Mouse (Mus musculus) right cerebral cortex, adult 2 months (tissue): ENCODE results near the gene Fermt3.

Source experiments
- DNase-seq, 2 experiments: peaks; one replicate each; pipeline ENCODE4 v3.0.0; 2021 to 2022; ENCODE audit warnings: low spot score in 2 of 2

Gene Fermt3

DNA sequence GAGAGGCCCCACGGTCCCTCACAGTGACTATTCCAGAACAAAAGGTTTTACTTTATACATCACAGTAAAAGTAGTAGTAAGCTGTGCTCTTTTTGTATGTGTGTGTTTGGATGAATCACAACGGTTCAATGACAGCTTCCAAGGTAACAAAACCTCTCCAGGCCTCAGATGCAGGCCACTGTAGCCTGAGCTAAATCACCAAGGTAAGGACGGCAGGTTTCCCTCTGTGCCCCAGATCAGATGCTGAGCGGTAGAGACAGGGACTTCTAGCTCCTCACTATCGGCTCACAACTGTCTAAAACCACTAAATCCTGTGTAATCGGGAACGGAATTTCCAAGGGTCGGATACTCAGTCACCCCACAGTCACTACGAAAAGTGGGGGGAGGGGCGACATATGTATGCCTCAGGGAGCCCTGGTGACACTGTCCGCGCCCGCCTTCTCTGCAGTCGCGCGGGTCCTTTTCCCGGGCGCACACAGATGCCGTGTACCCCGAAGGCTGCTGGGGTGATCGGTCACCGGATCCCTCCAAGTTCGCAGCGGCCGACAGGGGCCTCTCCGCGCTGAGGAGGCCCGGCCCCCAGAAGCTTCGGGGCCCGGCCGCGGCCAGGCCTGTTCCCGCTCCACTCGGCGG is 19.9 kb upstream of the Fermt3 start:
- DNase-seq, result peak; percentile 54 to 57

DNA sequence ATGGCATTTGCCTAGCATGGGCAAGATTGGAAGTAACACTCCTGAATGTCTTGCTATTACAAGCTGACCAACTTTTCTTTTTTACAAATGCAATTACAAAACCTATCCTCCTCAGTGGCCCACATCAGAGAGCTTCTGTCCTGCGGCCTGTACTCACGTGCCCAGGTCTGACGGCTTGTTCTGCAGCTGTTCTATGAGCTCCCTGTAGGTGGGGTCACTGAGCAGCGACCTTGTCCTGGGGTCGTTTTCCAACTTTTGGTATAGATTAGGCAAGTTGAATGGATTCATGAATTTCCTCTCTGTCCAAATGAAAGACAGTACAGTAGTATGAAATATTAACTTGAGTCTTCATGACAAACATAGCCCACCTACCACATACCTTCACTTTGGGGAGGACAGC is 14.7 kb upstream of the Fermt3 start:
- DNase-seq, result no peak

DNA sequence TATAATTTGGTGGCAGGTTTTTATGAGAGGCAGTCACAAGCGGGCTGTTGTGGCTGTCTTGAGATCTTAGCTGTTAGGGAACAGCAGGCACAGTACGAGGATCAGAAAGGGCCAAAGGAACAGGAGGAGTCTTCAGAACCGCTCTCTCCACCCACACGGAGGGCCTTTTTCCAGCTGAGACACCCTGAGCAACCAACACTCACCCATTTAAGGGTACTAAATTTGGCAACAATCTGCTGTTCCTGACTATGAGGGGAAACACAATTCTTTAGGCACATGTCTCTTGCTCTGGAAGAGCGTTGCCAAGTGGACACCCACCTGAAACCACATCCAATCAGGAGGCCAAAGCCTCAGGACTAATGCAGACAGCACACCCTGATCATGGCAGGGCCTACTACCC is 10.3 kb upstream of the Fermt3 start:
- DNase-seq, result peak; percentile 68 to 70

DNA sequence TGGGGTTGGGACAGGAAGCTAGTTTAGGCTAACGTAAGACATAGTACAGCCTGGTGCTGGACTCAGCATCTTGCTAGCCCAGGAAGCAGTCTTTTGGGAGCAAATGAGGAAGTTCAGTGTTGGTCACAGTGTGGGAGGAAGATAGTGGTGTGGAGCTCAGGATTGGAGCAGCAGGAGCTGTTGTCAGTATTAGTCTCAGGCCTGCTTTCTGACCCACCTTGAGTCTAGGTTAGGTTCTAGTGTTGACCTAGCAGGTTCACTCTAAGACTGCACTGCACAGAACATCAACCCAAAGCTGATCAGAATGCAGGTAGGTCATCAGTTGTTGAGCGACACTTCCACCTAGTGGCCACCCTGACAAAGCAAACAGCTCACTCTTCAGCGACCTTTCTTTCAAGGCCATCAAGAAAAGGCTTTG is 964 bp upstream of the Fermt3 start:
- peak; percentile 39 to 40 for DNase-seq

DNA sequence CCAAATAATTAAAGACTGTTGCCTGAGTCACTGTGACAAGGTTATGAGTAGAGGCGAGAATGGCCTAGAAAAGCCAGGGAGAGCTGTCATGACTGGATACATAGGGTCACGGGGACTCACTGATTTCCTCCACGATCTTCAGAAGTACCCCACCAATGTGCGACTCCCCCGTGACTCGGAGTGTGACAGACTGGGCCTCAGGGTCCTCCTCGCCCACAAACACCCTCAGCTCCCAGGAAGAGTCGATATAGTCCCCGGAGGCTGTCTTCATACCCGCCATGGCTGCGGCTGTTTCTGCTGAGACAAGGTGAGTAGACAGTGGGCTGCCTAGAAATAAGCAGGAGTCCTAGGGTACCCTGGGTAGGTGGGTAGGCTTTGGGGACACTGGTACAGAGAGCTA is 723 bp downstream of the Fermt3 start:
- no peak for DNase-seq

DNA sequence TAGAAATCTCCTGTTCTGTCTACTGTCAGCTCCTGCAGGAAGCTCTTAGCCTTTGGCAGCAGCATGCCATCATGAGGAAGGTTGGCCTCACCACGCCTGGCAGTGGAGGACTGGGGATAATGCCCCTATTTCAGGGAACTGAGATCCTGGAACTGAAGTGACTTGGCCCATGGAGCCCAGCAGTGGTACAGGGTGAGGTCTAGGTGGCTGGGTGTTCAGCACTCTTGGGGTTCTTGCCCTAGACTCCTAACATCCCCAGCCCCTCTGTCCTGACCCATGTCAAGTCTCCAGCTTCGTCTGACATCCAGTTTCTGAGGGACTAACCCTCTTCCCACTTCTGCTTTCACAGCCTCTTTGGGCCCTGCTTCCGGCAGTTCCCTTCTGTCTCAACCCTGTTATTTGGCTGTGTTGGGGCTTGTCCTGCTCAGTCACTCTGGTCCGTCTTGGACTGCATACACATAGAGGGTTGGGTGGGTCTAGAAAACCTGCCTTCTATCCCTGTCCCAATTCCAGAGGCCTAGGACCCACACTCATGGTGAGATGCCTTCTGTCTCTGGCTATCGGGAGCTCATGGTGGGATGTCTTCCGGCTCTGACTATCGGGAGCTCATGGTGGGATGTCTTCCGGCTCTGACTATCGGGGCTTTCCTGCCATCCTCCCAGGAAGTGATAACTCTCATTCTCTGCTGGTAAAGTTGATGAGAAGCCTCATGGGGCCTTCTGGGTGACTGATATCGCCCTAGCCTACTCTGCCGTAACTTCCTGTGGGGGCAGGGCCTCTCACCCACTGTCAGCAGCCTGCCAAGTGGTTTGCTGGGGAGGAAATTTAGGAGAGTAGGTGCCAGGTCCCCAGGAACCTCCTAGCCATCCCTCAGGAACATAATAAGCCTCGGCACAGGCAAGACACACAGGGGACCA is 1.5 kb downstream of the Fermt3 start:
- DNase-seq, result no peak

DNA sequence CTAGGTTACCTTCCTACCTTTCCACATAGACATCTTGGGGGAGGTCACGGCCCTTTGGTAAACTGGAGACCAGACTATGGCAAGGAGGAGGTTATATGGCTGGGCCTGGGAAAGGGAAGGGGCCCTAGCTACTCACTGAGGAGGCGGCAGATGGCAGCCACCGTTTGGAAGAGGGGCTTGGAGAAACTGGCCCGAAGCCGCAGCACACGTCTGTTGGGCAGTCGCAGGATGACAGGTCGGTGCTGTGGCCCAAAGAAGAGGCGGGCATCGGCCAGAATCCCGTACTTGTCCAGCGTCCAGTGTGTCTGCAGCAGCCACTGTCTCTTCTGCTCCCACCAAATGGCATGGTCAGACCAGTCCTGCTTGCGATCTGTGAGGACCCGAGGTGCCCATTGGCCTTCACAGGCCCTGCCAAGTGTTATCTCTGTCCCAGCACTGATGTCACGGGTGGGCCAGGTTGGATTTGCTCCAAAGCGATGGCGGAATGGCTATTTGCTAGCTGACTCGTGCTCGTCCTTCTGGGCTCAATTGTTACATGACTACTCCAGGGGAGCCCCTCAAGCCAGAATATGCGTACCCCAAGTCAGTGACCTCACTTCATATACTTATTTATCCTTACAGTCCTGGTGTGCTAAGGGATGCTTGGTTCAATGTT is 4.7 kb downstream of the Fermt3 start:
- no peak for DNase-seq

DNA sequence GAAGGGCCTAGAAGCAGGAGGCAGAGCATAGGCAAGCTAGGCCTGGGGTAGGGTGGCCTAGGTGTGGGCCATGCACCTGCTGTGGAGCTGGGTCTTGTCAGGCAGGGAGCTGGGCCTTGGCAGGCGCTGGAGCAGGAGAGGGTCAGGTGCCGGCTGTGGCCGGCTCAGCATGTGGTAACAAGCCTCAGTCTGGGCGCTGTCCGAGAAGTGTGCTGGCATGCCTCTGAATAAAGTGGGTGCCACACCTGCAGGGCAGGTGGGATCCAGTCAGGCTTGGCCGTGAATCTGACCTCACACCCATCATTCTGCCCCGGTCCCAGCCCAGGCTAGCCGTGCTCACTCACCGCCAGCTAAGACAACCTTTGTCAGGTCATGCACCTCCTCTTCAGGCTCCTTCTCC is 5.3 kb downstream of the Fermt3 start:
- DNase-seq, result no peak

DNA sequence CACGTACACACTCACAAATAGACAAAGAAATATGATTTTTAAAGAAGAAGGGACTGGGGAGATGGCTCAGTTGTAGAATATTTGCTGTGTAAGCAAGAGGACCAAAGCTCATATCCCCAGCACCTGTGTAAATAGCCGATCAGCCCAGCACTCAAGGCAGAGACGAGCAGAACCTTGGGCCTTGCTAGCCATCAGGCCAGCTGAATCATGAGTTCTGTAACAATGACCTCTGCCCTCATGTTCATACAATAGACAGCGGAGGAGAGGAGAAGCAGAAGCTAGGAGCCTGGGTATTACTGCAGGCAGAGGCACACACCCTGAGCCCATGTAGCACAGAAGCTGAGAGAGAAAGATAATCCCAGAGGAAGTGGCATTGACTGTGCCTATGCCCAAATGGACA is 6.8 kb downstream of the Fermt3 start:
- no peak for DNase-seq

DNA sequence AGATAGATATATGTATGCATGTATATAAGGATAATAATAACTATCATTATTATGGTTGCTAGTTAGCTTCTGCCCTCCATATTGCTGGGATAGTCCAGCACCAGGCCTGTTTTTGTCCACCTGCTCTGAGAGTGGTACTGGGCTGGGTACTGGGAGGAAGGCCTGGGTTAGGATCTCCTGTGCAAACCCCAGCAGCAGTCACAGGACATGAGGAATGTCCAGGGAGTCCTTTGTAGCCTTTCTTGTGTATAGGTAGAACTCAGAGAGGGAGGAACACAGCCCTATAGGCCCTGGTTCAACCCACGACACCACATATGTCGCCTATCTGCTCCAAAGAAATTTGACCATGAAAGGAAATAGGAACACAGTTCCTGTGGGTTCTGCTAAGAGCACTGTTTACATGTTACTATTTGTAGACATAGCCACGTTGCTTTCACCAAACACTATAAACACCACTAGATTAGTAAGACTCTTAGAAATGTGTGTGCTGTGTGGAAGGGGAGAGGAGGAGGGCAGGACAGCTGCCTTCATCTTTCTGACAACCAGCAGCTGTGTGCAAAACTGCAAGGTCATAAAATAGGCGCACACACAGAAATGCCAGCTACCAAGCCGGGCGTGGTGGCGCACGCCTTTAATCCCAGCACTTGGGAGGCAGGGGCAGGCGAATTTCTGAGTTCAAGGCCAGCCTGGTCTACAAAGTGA is 12.2 kb downstream of the Fermt3 start:
- no peak for DNase-seq

DNA sequence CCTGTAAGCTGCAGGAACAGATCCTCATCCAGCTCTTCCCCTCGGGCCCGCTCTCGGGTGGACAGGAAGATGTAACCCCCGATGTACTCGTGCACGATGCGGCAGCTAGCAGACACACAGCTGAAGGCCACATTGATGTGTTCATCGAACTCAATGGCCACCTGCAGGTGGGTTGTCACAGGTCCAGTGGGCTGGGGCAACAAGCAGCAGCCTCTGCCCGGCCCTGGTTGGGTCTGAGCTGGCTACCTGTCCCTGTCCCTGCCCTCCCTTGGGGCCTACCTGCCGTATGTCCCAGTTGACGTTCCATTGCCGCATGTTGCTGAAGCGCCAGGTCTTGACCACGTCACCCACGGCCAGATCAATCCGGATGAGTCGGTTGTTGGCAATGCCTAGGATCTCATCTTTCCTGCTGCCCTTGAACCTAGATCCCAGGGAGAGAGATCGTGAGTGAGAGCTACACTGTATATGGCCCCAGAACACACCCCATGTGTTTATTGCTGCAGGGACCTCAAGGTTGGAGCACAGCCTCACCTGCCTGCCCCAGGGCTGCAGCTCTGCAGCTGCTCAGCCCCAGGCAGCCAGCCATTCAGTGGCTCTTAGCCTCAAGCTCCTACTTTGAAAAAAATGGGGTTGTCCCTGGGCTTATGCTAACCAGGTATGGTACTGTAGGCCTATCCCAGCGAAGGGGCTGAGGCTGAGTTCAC is 19.8 kb downstream of the Fermt3 start:
- DNase-seq, result no peak

DNA sequence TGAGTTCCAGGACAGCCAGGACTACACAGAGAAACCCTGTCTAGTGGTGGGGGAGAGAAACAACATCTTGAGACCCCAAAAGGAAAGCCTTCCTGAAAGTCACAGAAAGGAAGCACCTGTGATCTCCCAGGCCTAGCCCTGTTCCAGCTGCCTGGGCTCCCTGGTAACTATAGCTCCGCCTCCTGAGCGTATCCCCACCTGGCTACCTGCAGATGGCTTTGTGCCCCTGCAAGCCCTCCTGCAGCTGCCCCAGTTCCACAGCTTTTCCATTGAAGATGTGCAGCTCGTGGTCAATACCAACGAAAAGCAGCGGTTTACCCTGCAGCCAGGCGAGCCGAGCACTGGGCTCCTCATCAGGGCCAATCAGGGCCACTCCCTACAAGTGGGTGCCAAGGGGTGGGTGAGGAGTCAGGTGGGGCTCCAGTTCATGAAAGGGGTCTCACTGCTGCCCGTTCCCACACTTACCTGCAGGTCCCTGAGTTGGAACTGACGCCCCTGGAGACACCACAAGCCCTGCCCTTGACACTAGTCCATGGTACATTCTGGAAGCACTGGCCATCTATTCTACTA is 21.5 kb downstream of the Fermt3 start:
- no peak for DNase-seq

DNA sequence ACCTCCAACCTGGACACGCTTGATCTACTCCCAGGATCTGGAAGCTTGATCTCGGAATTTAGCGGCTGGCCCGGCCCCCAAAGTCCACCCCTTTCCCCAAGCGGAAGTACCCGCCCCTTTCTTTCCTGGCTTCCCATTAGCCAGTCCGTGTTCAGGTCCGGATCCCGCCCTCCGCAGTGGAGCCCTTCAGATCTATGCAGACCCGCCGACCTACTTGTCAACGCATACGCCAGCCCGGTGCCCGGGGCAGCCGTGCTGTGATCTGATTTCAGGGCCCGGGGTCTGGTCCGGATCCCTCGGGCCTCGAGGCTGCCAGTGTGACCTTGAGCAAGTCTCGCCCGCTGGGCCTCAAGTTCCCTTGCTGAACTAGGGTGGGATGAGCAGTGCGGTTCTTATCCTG is 23.3 kb downstream of the Fermt3 start, which contains the start of the genes Nudt22 and Trpt1:
Nudt22 (minus strand) TSS at position 112 of the 400 bp plus-strand sequence.
Trpt1 (plus strand) TSS at position 126 of the 400 bp plus-strand sequence.
- DNase-seq, result peak; percentile 86

DNA sequence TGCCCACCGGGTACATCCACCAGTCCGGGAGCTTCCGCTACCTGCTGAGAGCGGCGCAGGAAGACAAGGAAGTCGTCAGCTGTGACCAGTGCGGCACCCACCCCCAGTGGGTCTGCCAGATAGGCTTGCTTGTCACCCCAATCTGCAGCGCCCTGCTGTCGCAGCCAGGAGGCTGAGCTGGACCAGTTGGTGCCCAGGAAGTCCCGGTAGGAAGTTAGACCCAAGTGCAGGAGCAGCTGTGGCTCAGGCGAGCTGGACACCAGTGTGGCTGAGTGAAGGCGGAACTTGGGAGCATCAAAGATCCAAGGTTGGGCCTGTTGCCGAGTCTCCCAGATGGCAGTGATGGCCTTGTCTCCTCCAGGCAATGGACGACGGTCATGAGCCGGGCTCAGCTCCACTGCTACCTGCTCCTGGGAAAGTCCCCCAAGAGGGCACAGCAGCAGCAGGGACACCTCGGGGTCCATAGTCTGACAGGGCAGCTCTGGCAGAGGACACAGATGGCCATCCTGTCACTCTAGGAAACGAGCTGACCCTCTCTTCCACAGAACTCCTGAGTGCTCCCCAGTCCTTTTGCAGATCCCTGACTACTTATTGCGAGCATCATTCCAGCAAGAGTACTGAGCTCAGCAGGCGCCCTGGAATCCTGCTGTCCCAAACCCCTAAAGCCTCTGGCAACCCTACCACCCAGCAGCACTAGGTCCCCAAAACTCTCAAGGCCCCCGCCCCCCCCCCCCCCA is 23.8 kb downstream of the Fermt3 start:
- no peak for DNase-seq

DNA sequence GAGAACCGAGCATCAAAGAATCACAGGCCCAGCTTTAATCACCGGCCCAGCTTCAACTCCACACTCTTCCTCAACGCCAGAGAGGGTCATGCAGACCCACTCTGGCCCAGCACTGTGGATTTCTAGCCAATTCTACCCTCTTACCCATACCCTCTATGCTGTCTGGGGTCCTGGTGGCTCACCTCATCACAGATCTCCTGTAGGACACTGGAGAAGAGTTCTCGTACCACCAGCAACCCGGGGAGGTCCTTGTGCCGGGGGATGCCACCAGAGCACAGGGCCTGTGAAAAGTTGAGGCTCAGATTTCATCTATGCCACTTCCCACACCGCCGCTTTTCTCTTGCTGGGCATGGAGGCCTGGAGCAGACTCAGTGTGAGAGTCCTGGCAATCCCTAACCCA is 24.8 kb downstream of the Fermt3 start:
- DNase-seq, result no peak

DNA sequence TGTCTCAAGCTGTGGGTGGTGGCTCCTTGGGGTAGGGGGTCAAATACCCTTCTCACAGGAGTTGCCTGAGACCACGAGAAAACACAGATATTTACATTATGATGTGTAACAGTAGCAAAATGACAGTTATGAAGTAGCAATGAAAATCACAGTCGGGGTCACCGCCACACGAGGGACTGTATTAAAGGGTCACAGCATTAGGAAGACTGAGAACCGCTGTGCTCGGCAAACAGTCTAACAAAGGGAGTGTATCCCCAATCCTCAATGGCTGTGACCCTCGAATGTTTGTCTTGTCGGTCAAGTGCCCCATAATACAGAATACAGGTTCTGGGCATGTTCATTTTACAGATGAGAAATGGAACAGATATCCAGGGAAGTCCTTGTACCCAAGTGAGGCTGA is 25.3 kb downstream of the Fermt3 start:
- DNase-seq, result no peak

DNA sequence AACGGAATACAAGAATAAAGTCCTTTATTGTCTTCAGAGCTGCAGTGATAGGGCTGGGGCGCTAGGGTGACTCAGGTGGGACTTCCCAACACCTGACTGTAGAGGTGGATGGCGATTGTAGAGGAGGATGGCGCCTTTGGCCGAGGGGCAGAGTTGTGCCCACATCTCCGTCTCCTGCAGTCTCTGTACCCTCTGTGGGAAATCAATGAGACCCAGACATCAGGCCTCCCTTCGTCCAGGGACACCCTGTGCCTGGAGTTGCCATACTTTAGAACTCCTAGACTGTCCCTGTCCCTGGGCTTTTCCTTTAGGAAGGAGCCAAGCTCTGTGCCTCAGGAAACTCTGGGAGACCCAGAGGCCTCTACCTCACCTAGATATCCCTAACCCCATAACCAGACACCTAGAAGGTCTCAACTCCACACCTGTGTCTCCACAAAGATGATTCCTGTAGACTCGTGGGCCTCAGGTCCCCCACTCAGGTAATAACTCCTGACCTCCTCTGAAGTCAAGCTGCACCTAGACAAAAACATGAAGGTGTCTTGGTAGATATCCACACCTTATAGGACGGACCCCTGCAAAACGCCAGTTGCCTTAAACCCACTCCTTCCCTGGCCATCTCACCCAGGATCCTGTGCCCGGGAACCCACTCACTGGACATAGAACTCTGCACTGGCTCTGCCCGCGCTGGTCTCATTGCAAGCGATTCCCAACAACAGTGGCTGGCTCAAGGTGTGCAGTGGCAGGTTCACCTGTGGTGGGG is 26.1 kb downstream of the Fermt3 start:
- DNase-seq, result no peak

DNA sequence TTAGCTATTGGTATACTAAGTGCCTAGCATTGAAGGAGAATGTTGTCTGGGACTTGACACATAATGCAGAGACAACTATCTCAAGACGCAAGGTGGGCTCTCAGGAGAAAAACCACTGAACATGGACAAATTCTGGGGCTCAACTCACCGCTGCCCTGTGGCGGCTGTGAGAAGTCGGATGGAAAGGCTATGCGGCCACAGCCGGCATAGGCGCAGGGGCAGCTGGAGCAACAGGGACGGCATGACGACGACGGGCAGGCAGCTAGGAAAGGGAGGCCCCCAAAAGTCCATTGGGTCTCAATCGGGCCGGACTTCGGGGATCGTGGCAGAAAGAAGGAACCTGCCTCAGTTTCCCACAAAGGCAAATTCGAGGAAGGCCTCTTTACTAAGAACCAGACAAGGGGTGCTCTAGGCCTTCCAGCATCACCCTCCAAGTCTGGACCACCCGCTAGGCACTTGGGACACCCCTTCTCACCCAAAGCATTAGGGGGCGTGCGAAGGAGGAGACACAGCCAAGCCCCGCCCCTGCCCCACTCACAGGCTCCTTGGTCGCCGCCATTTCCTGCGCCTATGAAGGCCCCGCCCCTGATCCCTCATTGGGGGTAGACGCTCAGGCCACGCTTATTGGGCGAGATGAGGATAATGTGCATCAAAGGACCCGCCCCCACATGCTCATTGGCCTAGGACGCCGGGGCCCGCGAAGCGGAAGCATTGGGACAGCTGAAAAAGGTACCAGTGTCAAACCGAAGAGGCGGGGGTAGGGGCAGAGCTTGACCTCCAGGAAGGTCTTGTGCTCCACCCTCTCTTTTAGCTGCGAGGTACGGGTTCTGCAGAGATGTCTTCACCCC is 27.0 kb downstream of the Fermt3 start, which contains the start of gene Dnajc4:
Dnajc4 (minus strand) TSS at position 562 of the 848 bp plus-strand sequence.
- DNase-seq, result peak; percentile 95 to 96
